Mouse (Mus musculus): ENCODE measurements around the gene Pde10a. TPM values are rescaled to one million over a fixed set of nuclear protein-coding genes. Genes with fewer than 3 reads are reported as not detected.

The Pde10a gene
- total RNA-seq, 2 experiments from 2014 or later = not detected

GRCm38 (mm10) chr17:8524387-8525165, 596 bp upstream of the Pde10a start:
- ATAC-seq (replicated peaks; ENCODE audit: low FRiP score, poor library complexity, severe bottlenecking) = no peak

DNA sequence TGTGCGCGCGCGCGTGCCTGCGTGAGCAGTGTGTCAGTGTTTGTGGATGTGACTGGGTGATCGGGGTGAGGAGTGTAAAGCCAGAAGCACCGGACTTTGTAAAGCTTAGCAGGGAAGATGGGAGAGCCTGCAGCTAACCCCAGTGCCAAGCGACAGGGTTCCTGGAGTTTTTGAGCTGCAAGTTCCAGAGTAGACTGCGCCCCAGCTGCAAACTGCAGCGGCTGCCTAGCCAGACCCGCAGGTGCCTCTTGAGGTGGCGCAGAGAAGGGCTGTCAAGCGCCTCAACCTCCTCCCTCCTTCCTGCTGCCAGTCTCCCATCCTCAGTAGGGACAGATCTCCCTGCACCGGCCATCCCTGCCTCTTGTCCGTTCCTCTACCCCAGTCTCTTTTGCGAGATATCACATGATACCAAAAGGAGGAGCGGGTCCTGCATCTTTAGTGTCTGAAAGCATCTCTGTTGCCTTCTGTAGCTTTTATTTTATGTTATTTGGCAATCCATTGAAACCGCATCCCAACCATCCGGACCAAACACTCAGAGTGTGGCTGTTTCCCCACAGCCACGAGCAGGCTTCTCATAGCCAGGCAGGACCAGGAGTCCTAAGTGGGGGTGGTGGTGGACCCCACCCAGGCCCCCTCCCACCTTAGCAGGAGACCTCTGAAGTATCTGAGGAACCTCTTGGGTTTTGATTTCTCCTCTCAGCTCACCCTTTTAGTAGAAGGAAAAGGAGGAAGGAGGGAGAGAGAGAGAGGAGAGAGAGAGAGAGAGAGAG, 984 bp downstream of the Pde10a start:
- no peak for ATAC-seq (replicated peaks; ENCODE audit: low FRiP score, poor library complexity, severe bottlenecking)

DNA sequence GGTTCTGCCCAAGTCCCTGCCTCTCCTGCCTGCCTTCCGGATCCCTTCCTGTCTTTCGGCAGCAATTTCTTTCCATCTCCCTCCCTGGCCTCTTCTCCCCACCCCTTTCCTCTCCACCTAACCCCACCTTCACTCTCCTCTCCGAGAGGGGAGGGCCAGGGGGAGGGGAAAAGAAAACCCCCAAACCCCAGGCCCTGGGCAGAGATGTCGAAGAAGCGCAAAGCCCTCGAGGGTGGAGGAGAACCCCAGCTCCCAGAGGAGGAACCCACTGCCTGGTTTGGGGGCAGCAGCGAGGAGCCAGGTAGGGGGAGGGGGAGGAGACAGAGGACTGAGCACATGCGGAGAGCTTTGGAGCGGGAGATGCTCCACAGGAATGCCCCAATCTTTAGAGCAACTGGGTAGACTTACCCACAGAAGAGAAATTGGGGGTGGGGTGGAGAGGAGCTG, 1.7 kb downstream of the Pde10a start:
- no peak for ATAC-seq (replicated peaks; ENCODE audit: low FRiP score, poor library complexity, severe bottlenecking)

DNA sequence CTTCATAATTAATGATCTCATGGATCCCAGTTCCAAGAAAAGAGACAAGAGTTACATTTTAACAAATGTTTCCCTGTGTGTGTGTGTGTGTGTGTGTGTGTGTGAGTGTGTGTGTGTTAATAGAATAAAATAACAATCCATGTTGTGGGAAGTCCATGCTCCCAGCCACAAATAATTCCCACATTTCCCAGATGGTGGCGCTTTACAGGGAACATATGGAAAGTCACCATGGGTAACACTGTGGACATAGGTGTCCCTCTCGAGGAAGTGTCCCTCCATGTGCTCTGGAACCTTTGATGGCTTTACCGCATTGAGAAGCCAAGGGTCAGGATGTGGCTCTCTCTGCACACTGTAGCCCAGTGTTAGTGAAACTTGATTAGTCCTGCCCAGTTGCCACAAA, 3.5 kb downstream of the Pde10a start:
- ATAC-seq (replicated peaks; ENCODE audit: low FRiP score, poor library complexity, severe bottlenecking) = 0 out of 2 replicates have a peak, but pooled peaks have one; percentile 14

DNA sequence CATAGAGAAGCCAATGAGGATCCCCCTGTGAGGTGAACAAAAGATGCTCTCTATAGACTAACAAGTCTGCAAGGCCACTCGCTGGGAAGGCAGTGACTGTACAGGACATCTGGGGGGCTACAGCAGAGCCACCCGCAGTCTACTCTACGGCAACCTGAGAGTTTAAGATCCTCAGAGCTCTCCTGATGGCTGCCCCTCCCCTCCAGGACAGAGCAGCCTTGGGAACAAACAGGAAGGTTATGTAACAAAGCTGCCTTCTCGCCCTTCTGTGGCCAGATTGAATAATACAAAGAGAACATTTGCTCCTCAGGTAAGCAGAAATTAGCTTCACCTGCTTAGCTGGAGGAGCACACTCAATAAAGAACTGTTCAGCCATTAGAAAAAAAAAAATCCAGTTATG, 7.4 kb downstream of the Pde10a start:
- ATAC-seq (replicated peaks; ENCODE audit: low FRiP score, poor library complexity, severe bottlenecking) = no peak

DNA sequence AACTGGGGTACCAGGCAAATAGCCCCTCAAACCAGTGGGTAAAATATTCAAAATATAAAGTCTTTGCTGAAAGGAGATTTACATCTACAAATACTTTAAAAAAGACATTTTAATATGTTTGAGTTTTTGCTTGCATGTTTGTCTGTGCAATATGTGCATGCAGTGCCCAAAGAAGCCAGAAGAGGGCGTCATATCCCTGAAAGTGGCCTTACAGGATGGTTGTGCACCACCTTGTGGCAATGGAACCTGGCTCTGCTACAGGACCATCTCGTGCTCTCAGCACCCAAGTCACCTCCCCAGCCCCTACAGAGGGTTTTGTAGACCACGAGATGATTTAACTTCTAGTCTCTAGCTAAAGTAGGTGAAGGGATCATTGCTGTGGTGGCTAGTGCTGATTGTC, 8.7 kb downstream of the Pde10a start:
- no peak for ATAC-seq (replicated peaks; ENCODE audit: low FRiP score, poor library complexity, severe bottlenecking)

DNA sequence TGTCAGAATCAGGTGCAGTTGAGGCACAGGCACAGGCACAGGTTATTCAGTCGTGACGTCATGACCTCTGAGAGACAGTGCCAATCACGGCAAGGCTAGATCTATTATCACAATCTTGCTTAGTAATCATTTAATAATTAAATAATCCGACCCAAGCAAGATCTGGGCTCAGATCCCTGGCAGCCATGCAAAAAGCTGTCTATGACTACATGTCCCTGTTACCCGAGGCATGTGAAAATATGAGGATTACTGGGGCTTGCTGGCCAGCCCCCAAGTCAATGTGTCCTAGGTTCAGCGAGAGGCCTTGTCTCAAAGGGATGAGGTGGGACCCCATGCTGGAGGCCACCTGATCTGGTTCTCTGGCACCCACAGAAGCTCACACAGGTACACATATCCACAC, 11.3 kb downstream of the Pde10a start:
- ATAC-seq (replicated peaks; ENCODE audit: low FRiP score, poor library complexity, severe bottlenecking) = no peak

DNA sequence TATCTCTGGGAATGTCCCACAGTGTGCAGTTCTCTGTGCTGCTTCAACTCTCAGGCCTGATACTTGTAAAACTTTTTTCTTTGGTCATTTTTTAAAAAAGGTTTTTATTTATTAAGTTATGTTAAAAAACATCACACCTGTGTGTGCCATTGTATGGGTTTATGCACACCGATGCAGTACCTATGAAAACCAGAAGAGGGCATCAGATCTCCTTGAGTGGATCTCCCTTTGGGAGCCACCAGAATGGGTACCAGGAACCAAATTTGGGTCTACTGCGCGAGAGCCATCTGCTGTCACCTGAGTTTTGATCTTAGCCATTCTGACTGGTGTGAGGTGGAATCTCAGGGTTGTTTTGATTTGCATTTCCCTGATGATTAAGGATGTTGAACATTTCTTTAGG, 12.9 kb downstream of the Pde10a start:
- ATAC-seq (replicated peaks; ENCODE audit: low FRiP score, poor library complexity, severe bottlenecking) = no peak

DNA sequence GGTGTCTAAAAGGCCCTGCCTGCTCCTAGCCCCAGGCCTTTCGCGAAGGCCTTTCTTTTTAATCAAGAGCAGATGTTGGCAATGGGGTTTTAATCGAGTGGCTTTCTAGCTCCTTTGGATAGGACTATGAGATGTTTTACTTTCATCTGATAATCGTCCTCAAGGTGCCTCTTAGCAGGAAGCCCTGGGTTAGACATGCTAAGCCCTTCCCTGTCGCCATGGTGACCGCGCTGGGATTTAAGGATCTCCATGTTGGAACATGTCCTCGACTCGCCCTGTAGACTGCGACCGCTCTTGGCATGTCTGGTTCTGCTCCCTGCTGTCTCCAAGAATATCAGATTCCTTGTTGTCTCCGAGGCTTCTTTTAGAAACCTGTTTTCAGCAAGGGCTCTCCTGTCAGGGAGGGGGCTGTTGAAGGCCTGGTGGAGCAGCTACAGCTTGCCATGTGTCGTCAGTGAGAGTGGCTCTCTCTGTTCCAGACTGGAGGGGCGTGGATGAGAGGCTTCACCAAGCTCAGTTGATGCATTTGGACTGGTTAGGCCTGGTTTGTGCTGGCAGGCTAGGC, 16.9 kb downstream of the Pde10a start:
- ATAC-seq (replicated peaks; ENCODE audit: low FRiP score, poor library complexity, severe bottlenecking) = no peak

DNA sequence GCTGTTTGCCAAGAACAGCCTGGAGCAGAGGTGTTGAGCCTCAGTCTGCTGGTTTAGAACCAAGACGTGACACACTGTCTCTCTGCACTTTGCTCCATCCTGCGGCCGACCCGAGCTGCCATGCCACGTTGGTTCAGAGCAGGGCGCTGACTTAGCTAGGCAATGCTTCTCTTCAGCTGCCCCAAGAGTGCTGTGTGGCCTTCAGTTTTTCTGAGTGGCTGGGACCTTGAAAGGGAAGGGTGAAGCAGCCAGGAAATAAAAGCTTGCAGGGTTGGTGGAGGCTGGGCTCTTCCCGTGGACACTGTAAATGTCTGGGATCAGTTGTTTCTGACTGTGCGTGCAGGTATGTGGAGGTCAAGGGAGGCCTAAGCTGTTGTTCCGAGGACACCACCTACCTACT, 21.2 kb downstream of the Pde10a start:
- ATAC-seq (replicated peaks; ENCODE audit: low FRiP score, poor library complexity, severe bottlenecking) = no peak

DNA sequence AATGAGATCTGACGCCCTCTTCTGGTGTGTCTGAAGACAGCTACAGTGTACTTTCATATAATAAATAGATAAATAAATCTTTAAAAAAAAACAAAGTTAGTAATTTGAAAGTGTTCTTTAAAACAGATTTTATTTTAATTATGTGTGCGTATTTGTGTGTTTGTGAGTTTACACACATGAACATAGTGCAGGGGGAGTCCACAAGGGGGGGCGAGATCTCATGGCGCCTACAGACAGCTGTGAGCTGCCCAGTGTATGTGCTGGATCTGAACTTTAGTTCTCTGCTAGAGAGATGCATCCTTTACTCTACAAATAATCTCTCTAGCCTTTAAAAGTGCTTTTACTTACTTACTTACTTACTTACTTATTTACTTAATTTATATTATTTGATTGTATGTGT, 23.6 kb downstream of the Pde10a start:
- no peak for ATAC-seq (replicated peaks; ENCODE audit: low FRiP score, poor library complexity, severe bottlenecking)

DNA sequence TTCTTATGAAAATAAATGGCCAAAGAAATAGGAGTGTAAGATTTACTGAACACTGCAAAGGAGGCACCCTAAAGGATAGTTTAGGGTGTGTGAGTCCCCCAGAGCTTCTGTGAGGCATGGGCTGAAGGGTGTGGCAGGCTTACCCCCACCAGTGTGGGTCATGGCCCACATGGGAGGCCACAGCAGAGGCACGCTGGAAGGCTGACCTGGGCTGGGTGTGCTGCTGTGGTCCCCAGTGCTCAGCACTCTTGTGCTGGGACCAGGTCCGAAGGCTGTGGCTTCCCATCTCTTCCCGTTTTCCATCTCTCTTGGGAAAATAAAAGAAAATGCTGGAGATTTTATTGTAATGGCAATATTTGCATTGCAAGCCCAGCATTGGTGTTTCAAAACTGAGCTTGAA, 26.5 kb downstream of the Pde10a start:
- no peak for ATAC-seq (replicated peaks; ENCODE audit: low FRiP score, poor library complexity, severe bottlenecking)

GRCm38 (mm10) chr17:8552346-8553035, 27.3 kb downstream of the Pde10a start:
- no peak for ATAC-seq (replicated peaks; ENCODE audit: low FRiP score, poor library complexity, severe bottlenecking)

- no peak for ATAC-seq (replicated peaks; ENCODE audit: low FRiP score, poor library complexity, severe bottlenecking)
These were observed 28.4 kb downstream of the Pde10a start for GRCm38 (mm10) chr17:8553601-8554000.

DNA sequence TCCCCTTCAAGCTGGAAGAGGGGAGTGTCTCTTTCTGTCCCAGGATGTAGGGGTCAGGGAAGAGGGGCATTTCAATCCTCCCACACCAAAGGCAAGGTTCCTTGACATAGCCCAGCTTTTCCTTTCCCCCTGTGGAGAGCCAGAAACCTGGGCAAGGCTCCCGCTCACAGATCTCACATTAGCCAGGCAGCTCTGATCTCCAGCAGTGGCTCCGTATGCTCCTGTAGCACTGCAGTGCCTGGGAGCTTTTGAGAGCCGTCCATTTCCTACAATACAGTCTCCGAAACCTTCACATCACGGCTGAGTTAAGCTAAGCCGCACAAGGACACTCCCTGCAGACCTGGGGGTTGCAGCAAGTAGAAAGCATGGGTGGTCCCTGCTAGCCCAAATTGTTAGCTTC, 29.0 kb downstream of the Pde10a start:
- no peak for ATAC-seq (replicated peaks; ENCODE audit: low FRiP score, poor library complexity, severe bottlenecking)

GRCm38 (mm10) chr17:8555785-8556184, 30.6 kb downstream of the Pde10a start:
- ATAC-seq (replicated peaks; ENCODE audit: low FRiP score, poor library complexity, severe bottlenecking) = no peak

DNA sequence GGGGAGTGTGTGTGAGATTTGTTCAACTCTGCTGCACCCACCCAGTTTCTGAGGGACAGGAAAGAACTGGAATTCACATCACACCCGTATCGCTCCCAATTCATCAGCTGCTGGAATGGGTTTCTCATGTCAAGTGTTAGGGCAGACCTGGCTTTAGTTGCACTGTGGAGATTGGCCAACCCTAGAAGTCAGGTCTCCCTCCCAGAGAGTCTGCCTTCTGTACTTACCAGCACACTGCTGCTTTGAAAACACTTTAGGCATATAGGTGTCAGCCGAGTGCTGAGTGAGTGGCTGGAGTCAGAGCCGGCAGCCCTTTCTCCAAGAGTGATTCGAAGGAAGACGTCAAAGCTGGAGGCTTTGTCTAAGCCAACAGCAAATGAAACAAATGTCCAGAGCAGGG, 31.1 kb downstream of the Pde10a start:
- no peak for ATAC-seq (replicated peaks; ENCODE audit: low FRiP score, poor library complexity, severe bottlenecking)

DNA sequence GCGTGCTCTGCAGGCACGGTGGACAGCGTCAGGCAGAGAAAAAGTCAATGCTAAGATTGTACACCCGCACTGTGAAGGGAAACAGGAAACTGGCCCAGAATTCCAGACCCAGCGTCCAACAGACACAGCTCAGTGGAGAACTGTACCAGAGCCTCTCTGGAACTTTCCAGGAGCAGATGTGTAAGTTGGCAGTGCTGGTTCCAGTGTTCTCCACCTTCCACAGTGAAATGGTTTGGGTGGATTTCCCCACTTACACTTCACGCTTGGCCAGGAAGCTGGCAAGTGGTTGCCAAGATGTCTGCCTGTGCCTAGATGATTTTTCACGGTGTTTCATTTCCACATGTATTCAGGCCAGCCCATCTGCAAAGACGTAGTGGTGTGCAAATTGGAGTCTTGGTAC, 32.8 kb downstream of the Pde10a start:
- ATAC-seq (replicated peaks; ENCODE audit: low FRiP score, poor library complexity, severe bottlenecking) = no peak

GRCm38 (mm10) chr17:8562101-8562885, 37.1 kb downstream of the Pde10a start:
- ATAC-seq (replicated peaks; ENCODE audit: low FRiP score, poor library complexity, severe bottlenecking) = no peak

DNA sequence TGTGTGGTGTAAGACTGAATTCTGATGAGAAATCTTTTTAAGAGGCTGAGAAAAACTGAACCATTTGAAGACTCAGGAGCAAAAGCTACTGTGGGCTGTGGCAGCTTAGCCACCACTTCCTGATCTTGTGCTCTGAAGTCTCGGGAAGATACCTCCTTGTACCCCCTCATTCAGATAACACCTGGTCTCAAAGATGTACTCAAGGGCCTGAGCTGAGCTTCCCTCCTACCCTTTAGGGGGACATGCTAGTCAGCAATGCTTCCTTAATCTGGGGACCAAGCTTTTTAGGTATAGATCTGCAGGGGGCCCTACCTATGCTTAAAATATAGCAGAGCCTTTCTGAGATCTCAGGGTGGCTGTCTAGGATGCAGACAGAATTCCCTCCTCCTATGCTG, 37.7 kb downstream of the Pde10a start:
- no peak for ATAC-seq (replicated peaks; ENCODE audit: low FRiP score, poor library complexity, severe bottlenecking)

Data from erythroid progenitor cell, adult 5-6 weeks (primary cell).